Mouse (Mus musculus): ENCODE results near the gene Gm20661. TPM values are rescaled to one million over a fixed set of nuclear protein-coding genes. Genes with fewer than 3 reads are reported as not detected.

The Gm20661 gene
- polyA plus RNA-seq, 1 experiment from 2014 or later: 0.74 TPM

DNA sequence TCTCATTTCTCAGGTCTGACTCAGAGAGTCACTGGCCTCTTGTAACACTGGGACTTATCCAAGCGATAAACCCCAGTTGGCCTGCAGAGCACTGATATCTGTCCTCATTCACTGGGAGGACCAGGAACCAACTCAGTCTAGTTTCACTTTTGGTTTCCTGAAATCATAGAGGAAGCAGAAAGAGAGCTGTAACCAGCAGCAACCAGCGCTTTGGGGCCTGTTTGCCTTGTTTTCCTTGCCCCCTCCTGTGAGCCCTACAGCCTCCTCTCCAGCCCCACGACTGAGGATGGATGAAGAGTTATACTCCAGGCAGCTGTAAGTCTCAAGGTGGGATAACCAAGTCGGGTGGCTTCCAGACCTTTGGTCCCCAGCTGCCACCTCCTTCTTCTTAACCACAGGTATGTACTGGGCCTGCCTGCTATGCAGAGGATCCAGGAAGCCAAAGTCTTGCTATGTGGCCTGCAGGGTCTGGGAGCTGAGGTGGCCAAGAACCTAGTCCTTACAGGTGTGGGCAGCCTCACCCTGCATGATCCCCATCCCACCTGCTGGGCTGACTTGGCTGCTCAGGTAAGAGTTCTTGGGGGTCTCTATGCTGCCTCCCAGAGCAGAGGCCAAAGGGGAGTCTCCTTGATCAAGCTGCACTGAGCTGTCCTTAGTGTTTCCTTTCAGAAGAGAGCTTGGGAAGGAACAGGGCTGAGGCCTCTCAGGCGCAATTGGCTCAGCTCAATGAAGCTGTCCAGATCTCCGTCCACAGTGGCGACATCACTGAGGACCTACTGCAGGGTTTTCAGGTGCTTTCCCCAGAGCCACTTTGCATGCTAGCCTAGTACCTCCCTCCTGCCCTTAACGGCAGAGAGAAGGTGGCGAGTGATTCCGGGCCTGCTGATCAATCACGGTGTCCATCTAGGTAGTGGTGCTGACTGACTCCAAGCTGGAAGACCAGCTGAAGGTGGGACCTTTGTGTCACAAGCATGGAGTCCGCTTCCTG lies 7.2 kb upstream of the Gm20661 start, which contains the start of gene Uba7:
TSS of gene Uba7 (plus strand) at position 107 of the 988 bp plus-strand sequence.
- ATAC-seq (ENCODE audit: low FRiP score): no peak
- WGBS: 75% methylated on average over 12 of the region's 12 CpGs

GRCm38 (mm10) chr9:107978815-107979214 lies 4.0 kb upstream of the Gm20661 start:
- Histone ChIP-seq H3K27ac (ENCODE audit: low read depth, low read length) (no peak overlapping the region), H3K9ac (ENCODE audit: low read length) (no peak overlapping the region), H3K4me2 (no peak overlapping the region), H3K9me3 (ENCODE audit: control insufficient read depth, low read length) (no peaks in the 10 kb centered on the region), H3K4me3 (ENCODE audit: low read depth, low read length) (no peak overlapping the region), H3K4me1 (ENCODE audit: control insufficient read depth, insufficient read depth, low read length) (peaks cover 3% of the 10 kb centered on the region; the same call in 1 of the 2 replicates), H3K27me3 (ENCODE audit: control insufficient read depth, insufficient read depth, low read length) (no peaks in the 10 kb centered on the region; the same call in 1 of the 2 replicates), H3K36me3 (ENCODE audit: control insufficient read depth, insufficient read depth, low read length) (no peaks in the 10 kb centered on the region)
- DNase-seq (ENCODE audit: low spot score, missing footprints) (no peak), ATAC-seq (ENCODE audit: low FRiP score) (no peak)
- 90% methylated on average over 12 of the region's 12 CpGs for WGBS

More for the DNA sequence above, 7.2 kb upstream of the Gm20661 start, which contains the start of gene Uba7:
- 0 out of 2 replicates have a peak, but pooled peaks cover 2% of the 10 kb centered on the region for H3K36me3 ChIP-seq (ENCODE audit: control insufficient read depth, insufficient read depth, low read length)
- no peak for DNase-seq (ENCODE audit: low spot score, missing footprints)
- no peak within 1 kb of the TSS for H3K4me3 ChIP-seq (ENCODE audit: low read depth, low read length)
- no peak within 1 kb of the TSS for H3K27ac ChIP-seq (ENCODE audit: low read depth, low read length)
- no peaks in the 10 kb centered on the region for H3K4me1 ChIP-seq (ENCODE audit: control insufficient read depth, insufficient read depth, low read length)
- no peak within 1 kb of the TSS for H3K4me2 ChIP-seq
- H3K27me3 ChIP-seq (ENCODE audit: control insufficient read depth, insufficient read depth, low read length): no peaks in the 10 kb centered on the region
- no peak within 1 kb of the TSS for H3K9ac ChIP-seq (ENCODE audit: low read length)
- no peaks in the 10 kb centered on the region for H3K9me3 ChIP-seq (ENCODE audit: control insufficient read depth, low read length)

DNA sequence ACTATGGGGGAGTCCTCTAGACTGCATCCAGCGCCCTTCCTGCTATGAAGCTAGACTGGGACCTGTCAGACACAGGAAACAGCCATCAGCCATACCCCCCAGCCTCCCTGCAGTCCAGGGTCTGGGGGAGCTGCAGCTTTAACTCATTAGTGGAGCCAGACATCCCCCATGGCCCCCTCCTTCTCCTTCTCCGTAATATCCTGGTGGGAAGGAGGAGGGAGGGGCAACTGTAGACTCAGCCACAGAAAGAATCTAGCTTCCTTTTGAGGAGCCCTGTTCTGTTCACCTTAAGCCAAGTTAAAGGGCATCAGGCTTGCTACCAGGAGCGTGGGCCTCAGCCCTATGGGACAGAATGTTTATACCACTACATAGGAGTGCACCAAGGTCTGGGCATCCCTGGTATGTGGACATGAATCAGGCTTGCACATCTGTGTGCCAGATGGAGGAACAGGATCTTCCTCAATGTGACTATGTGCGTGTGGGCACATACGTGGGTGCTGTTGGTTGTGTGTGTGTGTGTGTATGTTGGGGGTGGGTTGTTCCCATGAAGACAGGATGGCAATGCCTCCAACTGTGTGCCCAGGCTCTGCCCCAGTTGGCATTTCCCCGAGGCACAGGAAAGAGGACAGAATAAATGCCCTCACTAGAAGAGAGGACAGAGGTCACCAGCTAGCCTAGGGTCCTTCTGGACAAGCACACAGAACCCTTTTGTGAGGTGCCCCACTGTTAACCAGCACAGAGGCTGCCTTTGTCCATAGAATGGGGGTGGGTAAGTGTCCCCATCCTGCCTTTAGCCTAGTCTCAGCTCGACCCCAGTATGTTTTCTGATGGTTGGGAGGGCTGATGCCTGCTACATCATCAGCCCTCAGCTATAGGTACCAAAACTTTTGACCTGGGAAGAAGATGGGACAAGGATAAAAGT lies 913 bp upstream of the Gm20661 start:
- H3K4me2 ChIP-seq: no peak overlapping the region
- 69% methylated on average over 6 of the region's 7 CpGs for WGBS
- ATAC-seq (ENCODE audit: low FRiP score): no peak
- peaks cover 10% of the 10 kb centered on the region for H3K27me3 ChIP-seq (ENCODE audit: control insufficient read depth, insufficient read depth, low read length)
- H3K4me3 ChIP-seq (ENCODE audit: low read depth, low read length): no peak overlapping the region
- no peaks in the 10 kb centered on the region for H3K9me3 ChIP-seq (ENCODE audit: control insufficient read depth, low read length)
- no peaks in the 10 kb centered on the region for H3K36me3 ChIP-seq (ENCODE audit: control insufficient read depth, insufficient read depth, low read length)
- peak; percentile 81 for DNase-seq (ENCODE audit: low spot score, missing footprints)
- H3K9ac ChIP-seq (ENCODE audit: low read length): no peak overlapping the region
- peak overlapping the region; percentile 4; the same call in 1 of the 2 replicates for H3K27ac ChIP-seq (ENCODE audit: low read depth, low read length)
- H3K4me1 ChIP-seq (ENCODE audit: control insufficient read depth, insufficient read depth, low read length): peaks cover 6% of the 10 kb centered on the region

GRCm38 (mm10) chr9:107983421-107983890 lies 598 bp downstream of the Gm20661 start:
- Histone ChIP-seq H3K4me2 (peak overlapping the region; percentile 88), H3K9me3 (ENCODE audit: control insufficient read depth, low read length) (no peaks in the 10 kb centered on the region), H3K27me3 (ENCODE audit: control insufficient read depth, insufficient read depth, low read length) (peaks cover 10% of the 10 kb centered on the region), H3K27ac (ENCODE audit: low read depth, low read length) (peak overlapping the region; percentile 44; the same call in 1 of the 2 replicates), H3K9ac (ENCODE audit: low read length) (no peak overlapping the region), H3K4me3 (ENCODE audit: low read depth, low read length) (no peak overlapping the region), H3K36me3 (ENCODE audit: control insufficient read depth, insufficient read depth, low read length) (no peaks in the 10 kb centered on the region), H3K4me1 (ENCODE audit: control insufficient read depth, insufficient read depth, low read length) (peaks cover 6% of the 10 kb centered on the region)
- 40% methylated on average over 4 of the region's 4 CpGs for WGBS
- ATAC-seq (ENCODE audit: low FRiP score): no peak
- DNase-seq (ENCODE audit: low spot score, missing footprints): no peak

DNA sequence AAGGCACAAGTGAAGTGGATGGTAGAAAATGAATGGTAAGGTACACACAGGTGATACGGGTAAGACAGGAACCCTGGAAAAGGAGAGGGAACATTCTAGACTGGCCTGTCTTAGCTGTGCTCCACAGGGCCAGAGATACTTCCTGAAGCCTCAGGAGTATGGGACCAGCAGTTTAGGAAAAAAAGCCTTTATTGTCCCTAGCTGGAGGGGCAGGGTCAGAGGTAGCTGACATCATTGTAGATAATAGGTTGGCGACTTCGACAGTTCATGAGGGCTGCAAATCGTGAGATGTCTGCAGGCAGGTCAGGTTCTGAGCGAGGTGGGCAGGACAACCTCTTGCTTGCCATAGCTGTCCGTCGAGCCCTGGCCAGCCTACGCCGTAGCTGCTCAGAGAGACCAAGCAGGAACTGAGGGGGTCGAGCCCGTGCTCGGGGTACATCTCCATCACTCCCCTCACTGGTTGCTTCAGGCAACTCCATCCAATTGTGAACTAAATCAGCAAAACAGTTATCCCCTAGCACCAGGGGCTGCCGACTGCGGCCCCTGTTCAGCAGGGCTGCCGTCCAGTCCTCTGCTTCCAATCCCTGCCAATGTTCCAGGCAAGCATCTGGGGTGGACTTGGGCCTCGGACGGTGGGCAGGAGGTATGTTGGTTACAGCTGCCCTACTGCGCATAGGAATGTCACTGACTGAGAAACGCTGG lies 1.3 kb downstream of the Gm20661 start:
- 74% methylated on average over 19 of the region's 19 CpGs for WGBS
- Histone ChIP-seq H3K9ac (ENCODE audit: low read length) (peak overlapping the region; percentile 60; the same call in 1 of the 2 replicates), H3K4me1 (ENCODE audit: control insufficient read depth, insufficient read depth, low read length) (peaks cover 6% of the 10 kb centered on the region), H3K9me3 (ENCODE audit: control insufficient read depth, low read length) (no peaks in the 10 kb centered on the region), H3K4me3 (ENCODE audit: low read depth, low read length) (peak overlapping the region; percentile 60; the same call in 1 of the 2 replicates), H3K27ac (ENCODE audit: low read depth, low read length) (no peak overlapping the region; the same call in 1 of the 2 replicates), H3K36me3 (ENCODE audit: control insufficient read depth, insufficient read depth, low read length) (no peaks in the 10 kb centered on the region), H3K27me3 (ENCODE audit: control insufficient read depth, insufficient read depth, low read length) (peaks cover 10% of the 10 kb centered on the region), H3K4me2 (peak overlapping the region; percentile 88)
- peak; percentile 72 for DNase-seq (ENCODE audit: low spot score, missing footprints)
- no peak for ATAC-seq (ENCODE audit: low FRiP score)

DNA sequence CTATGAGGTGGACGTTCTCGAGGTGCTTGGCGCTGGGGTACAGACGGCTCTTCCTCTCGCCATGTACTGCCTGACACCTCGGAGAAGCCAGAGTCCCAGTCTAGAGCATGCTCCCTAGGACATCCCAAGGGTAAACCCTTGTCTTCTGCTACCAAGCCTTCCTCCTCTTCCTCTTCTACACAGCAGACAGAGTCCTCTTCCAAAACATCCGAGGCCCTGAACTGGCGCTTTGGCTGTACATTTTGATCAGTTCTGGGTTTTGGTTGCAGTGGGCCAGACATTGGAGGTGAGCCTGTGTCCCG lies 1.8 kb downstream of the Gm20661 start:
- H3K27ac ChIP-seq (ENCODE audit: low read depth, low read length): no peak overlapping the region
- DNase-seq (ENCODE audit: low spot score, missing footprints): no peak
- no peaks in the 10 kb centered on the region for H3K9me3 ChIP-seq (ENCODE audit: control insufficient read depth, low read length)
- peaks cover 6% of the 10 kb centered on the region for H3K4me1 ChIP-seq (ENCODE audit: control insufficient read depth, insufficient read depth, low read length)
- H3K36me3 ChIP-seq (ENCODE audit: control insufficient read depth, insufficient read depth, low read length): no peaks in the 10 kb centered on the region
- H3K4me2 ChIP-seq: peak overlapping the region; percentile 88
- H3K9ac ChIP-seq (ENCODE audit: low read length): peak overlapping the region; percentile 60
- no peak for ATAC-seq (ENCODE audit: low FRiP score)
- peaks cover 10% of the 10 kb centered on the region for H3K27me3 ChIP-seq (ENCODE audit: control insufficient read depth, insufficient read depth, low read length)
- 63% methylated on average over 9 of the region's 9 CpGs for WGBS
- H3K4me3 ChIP-seq (ENCODE audit: low read depth, low read length): peak overlapping the region; percentile 60

- under 1% methylated on average over 57 of the region's 58 CpGs for WGBS
- ATAC-seq (ENCODE audit: low FRiP score) (peak; percentile 87), DNase-seq (ENCODE audit: low spot score, missing footprints) (peak; percentile 98)
- Histone ChIP-seq H3K4me1 (ENCODE audit: control insufficient read depth, insufficient read depth, low read length) (peaks cover 6% of the 10 kb centered on the region), H3K27me3 (ENCODE audit: control insufficient read depth, insufficient read depth, low read length) (peaks cover 10% of the 10 kb centered on the region), H3K9me3 (ENCODE audit: control insufficient read depth, low read length) (no peaks in the 10 kb centered on the region), H3K4me2 (peak within 1 kb of the TSS; percentile 88), H3K27ac (ENCODE audit: low read depth, low read length) (no peak within 1 kb of the TSS), H3K36me3 (ENCODE audit: control insufficient read depth, insufficient read depth, low read length) (no peaks in the 10 kb centered on the region), H3K4me3 (ENCODE audit: low read depth, low read length) (peak within 1 kb of the TSS; percentile 60), H3K9ac (ENCODE audit: low read length) (peak within 1 kb of the TSS; percentile 60)
Measured at GRCm38 (mm10) chr9:107985131-107986119, 2.6 kb downstream of the Gm20661 start, which contains the start of gene Inka1. Gene Inka1, minus strand, starts transcription at chr9:107985879.

All from midbrain, embryonic 11.5 days (tissue).